Mouse (Mus musculus) MEL (cell line): ENCODE data around the gene Prkcq. TPM values are rescaled to one million over a fixed set of nuclear protein-coding genes. Genes with fewer than 3 reads are reported as not detected.

Experiments
- DNase-seq: peaks from one replicate; pipeline ENCODE4 v3.0.0; 2011; ENCODE audit warnings: low read depth, low spot score
- H3K27ac ChIP-seq: 2 replicates; pipeline ENCODE4 v1.5.1; 2012; ENCODE audit warnings: low read depth, mild to moderate bottlenecking, control low read depth, low read length, moderate library complexity; ENCODE audit not compliant: control insufficient read depth
- H3K27me3 ChIP-seq, 2 experiments: fragments of 150-350 bp in 1 of 2; sonication (generic) in 1 of 2; 2 replicates each; pipeline ENCODE4 v1.6.1; 2012; ENCODE audit warnings: low read length in 2 of 2, mild to moderate bottlenecking in 2 of 2, improper control_type of control experiment in 1 of 2, moderate library complexity in 1 of 2; ENCODE audit not compliant: insufficient read depth in 2 of 2, control insufficient read depth in 1 of 2
- H3K36me3 ChIP-seq, 2 experiments: 2 replicates each; pipeline ENCODE4 v1.6.1; 2012 to 2014; ENCODE audit warnings: low read length in 2 of 2, improper control_type of control experiment in 1 of 2, inconsistent platforms in 1 of 2, mild to moderate bottlenecking in 1 of 2; ENCODE audit not compliant: insufficient read depth in 2 of 2, control insufficient read depth in 1 of 2
- H3K4me1 ChIP-seq, 2 experiments: fragments of 150-350 bp in 1 of 2; sonication (generic) in 1 of 2; 2 replicates each; pipeline ENCODE4 v1.6.1; 2012; ENCODE audit warnings: low read length in 2 of 2, improper control_type of control experiment in 1 of 2, mild to moderate bottlenecking in 1 of 2; ENCODE audit not compliant: insufficient read depth in 2 of 2, control insufficient read depth in 1 of 2
- H3K4me3 ChIP-seq, 2 experiments: fragments of 150-350 bp in 1 of 2; sonication (generic) in 1 of 2; 2 replicates each; pipeline ENCODE4 v1.5.1; 2012; ENCODE audit warnings: low read depth in 2 of 2, low read length in 2 of 2, mild to moderate bottlenecking in 2 of 2, moderate library complexity in 2 of 2, control low read depth in 1 of 2, improper control_type of control experiment in 1 of 2; ENCODE audit not compliant: control insufficient read depth in 1 of 2, insufficient read depth in 1 of 2
- H3K79me2 ChIP-seq: 2 replicates; pipeline ENCODE4 v1.6.1; 2012; ENCODE audit warnings: mild to moderate bottlenecking, low read length, moderate library complexity; ENCODE audit not compliant: control insufficient read depth, poor library complexity, insufficient read depth
- H3K9ac ChIP-seq: 2 replicates; pipeline ENCODE4 v1.6.1; 2012; ENCODE audit warnings: low read depth, mild to moderate bottlenecking, control low read depth, low read length, moderate library complexity; ENCODE audit not compliant: control insufficient read depth, poor library complexity, severe bottlenecking
- H3K9me3 ChIP-seq: fragments of 150-350 bp; sonication (generic); replicated peaks from 2 replicates; pipeline ENCODE4 v1.6.1; 2012; ENCODE audit warnings: mild to moderate bottlenecking, low read length, improper control_type of control experiment, moderate library complexity; ENCODE audit not compliant: insufficient read depth
- BHLHE40 ChIP-seq: IDR thresholded peaks from 2 replicates; pipeline ENCODE4 v1.6.1; 2012; ENCODE audit warnings: low read depth, mild to moderate bottlenecking, inconsistent platforms, low read length, improper control_type of control experiment, borderline replicate concordance
- CHD2 ChIP-seq: IDR thresholded peaks from 2 replicates; pipeline ENCODE4 v1.6.1; 2011; ENCODE audit warnings: low read length, improper control_type of control experiment
- CTCF ChIP-seq, 3 experiments: IDR thresholded peaks in 2 of 3; conservative IDR thresholded peaks in 1 of 3; 2 replicates each; pipeline ENCODE4 v1.5.1; 2011 to 2012; ENCODE audit warnings: low read length in 3 of 3, low read depth in 2 of 3, mild to moderate bottlenecking in 2 of 3, improper control_type of control experiment in 1 of 3, inconsistent platforms in 1 of 3, mixed read lengths in 1 of 3, moderate library complexity in 1 of 3; ENCODE audit not compliant: control insufficient read depth in 1 of 3, insufficient read depth in 1 of 3, poor library complexity in 1 of 3, severe bottlenecking in 1 of 3
- E2F4 ChIP-seq: IDR thresholded peaks from 2 replicates; pipeline ENCODE4 v1.6.1; 2011; ENCODE audit warnings: low read depth, low read length, improper control_type of control experiment, borderline replicate concordance
- ELF1 ChIP-seq: IDR thresholded peaks from 2 replicates; pipeline ENCODE4 v1.6.1; 2014; ENCODE audit warnings: low read depth, mild to moderate bottlenecking, inconsistent platforms, low read length, improper control_type of control experiment, moderate library complexity
- ETS1 ChIP-seq: IDR thresholded peaks from 2 replicates; pipeline ENCODE4 v1.6.1; 2012; ENCODE audit warnings: low read depth, mild to moderate bottlenecking, inconsistent platforms, low read length, improper control_type of control experiment, moderate library complexity
- HCFC1 ChIP-seq: IDR thresholded peaks from 2 replicates; pipeline ENCODE4 v1.6.1; 2012; ENCODE audit warnings: low read depth, mild to moderate bottlenecking, inconsistent platforms, low read length, improper control_type of control experiment, moderate library complexity
- JUND ChIP-seq: IDR thresholded peaks from 2 replicates; pipeline ENCODE4 v1.6.1; 2011; ENCODE audit warnings: low read depth, mild to moderate bottlenecking, improper control_type of control experiment, low read length
- MAFK ChIP-seq: IDR thresholded peaks from 2 replicates; pipeline ENCODE4 v1.6.1; 2011; ENCODE audit warnings: low read depth, mild to moderate bottlenecking, low read length, improper control_type of control experiment, borderline replicate concordance
- MAZ ChIP-seq: IDR thresholded peaks from 2 replicates; pipeline ENCODE4 v1.6.1; 2012; ENCODE audit warnings: low read depth, mild to moderate bottlenecking, inconsistent platforms, low read length, improper control_type of control experiment
- MYC ChIP-seq: IDR thresholded peaks from 2 replicates; pipeline ENCODE4 v1.6.1; 2011; ENCODE audit warnings: low read depth, mild to moderate bottlenecking, low read length, improper control_type of control experiment, moderate library complexity
- POLR2AphosphoS5 ChIP-seq: IDR thresholded peaks from 2 replicates; pipeline ENCODE4 v1.6.1; 2012; ENCODE audit warnings: low read depth, borderline replicate concordance, mild to moderate bottlenecking, inconsistent platforms, low read length, moderate library complexity, mixed read lengths
- RAD21 ChIP-seq: IDR thresholded peaks from 2 replicates; pipeline ENCODE4 v1.6.1; 2011; ENCODE audit warnings: mild to moderate bottlenecking, low read depth, low read length, improper control_type of control experiment
- UBTF ChIP-seq: IDR thresholded peaks from 2 replicates; pipeline ENCODE4 v1.6.1; 2012; ENCODE audit warnings: low read depth, mild to moderate bottlenecking, inconsistent platforms, low read length, improper control_type of control experiment, moderate library complexity, borderline replicate concordance; ENCODE audit not compliant: insufficient read depth
- ZMIZ1 ChIP-seq: IDR thresholded peaks from 2 replicates; pipeline ENCODE4 v1.6.1; 2012; ENCODE audit warnings: low read depth, mild to moderate bottlenecking, inconsistent platforms, low read length, improper control_type of control experiment, moderate library complexity
- polyA plus RNA-seq, 2 experiments: library from polyadenylated mRNA; stranded (reverse) in 1 of 2; unstranded in 1 of 2; fragments of >175 nt in 1 of 2; fragments of >200 nt in 1 of 2; gene quantifications; 2 replicates each; pipeline versions ENCODE4 v1.2.1 to v1.2.4; 2012; ENCODE audit warnings: low replicate concordance in 2 of 2, low read depth in 1 of 2; ENCODE audit not compliant: insufficient read length in 2 of 2, insufficient read depth in 1 of 2, missing spikeins in 1 of 2
- total RNA-seq: library from RNA; depleted of rRNA; stranded (reverse); fragments of 300-350 nt; gene quantifications from 2 replicates; pipeline ENCODE4 v1.2.3, GENCODE M21; 2012

Prkcq gene
- total and polyA plus RNA-seq, 3 experiments = 0.12 to 0.19 TPM; not detected in 1

DNA sequence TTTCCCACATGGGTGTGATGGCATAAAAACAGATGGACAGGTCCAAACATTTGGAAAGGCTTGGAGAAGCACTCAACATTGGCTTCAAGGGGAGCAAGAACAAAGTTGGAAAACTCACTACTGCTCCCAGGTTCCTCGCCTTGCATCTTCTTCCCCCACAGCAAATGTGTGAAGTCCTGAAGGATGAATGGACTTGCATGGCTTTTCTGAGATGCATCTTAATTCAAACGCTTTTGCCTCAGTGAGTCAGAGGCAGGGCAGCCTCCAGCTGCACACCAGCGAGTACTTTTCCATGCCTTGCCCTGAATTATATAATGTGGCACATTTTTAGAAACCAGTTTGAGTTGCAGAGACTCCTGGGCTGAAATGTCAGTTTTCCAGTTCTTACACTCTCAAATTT lies 175.9 kb downstream of the Prkcq start:
- H3K9me3 ChIP-seq = no peaks in the 10 kb centered on the region
- no peaks in the 10 kb centered on the region for H3K4me1 ChIP-seq
- no peaks in the 10 kb centered on the region for H3K79me2 ChIP-seq
- H3K27ac ChIP-seq = no peak overlapping the region
- no peaks in the 10 kb centered on the region for H3K36me3 ChIP-seq
- H3K27me3 ChIP-seq = no peaks in the 10 kb centered on the region; a peak in 1 of 4 replicates
- no peak overlapping the region for H3K4me3 ChIP-seq
- TF ChIP-seq E2F4 (no peak), JUND (no peak), CHD2 (no peak), ZMIZ1 (no peak), BHLHE40 (no peak), POLR2AphosphoS5 (no peak), RAD21 (no peak), ETS1 (no peak), ELF1 (no peak), CTCF (IDR thresholded peaks at IDR 0.05 in 2 of 3, conservative IDR thresholded peaks at IDR 0.05 in 1 of 3; ENCODE audit: control insufficient read depth in 1 of 3, insufficient read depth in 1 of 3, low read depth in 2 of 3, low read length in 3 of 3, poor library complexity in 1 of 3, severe bottlenecking in 1 of 3) (no peak), UBTF (no peak), MAFK (no peak), HCFC1 (no peak), MYC (no peak), MAZ (no peak)
- TF ChIP-seq, all 39 proteins: peak for 0
- no peak for DNase-seq
- H3K9ac ChIP-seq = no peak overlapping the region
